Mouse (Mus musculus) stomach, embryonic 14.5 days (tissue): ENCODE data around the gene Sigirr. TPM values are rescaled to one million over a fixed set of nuclear protein-coding genes. Genes with fewer than 3 reads are reported as not detected.
A peak's percentile ranks its signal among the peaks of the same experiment; 100 is the strongest.

ENCODE experiments used
- ATAC-seq: fragments of 200-750 bp; cut with Nextera tagmentation; 2 replicates; pipeline ENCODE4 v1.8.0; 2017; ENCODE audit warnings: low read depth, moderate TSS enrichment; ENCODE audit not compliant: insufficient number of reproducible peaks, insufficient read depth, low FRiP score
- H3K27ac ChIP-seq: fragments of 300-500 bp; sonication (generic); 2 replicates; pipeline ENCODE4 v1.5.1; 2014; ENCODE audit warnings: mild to moderate bottlenecking, low read length, moderate library complexity, mixed read lengths
- H3K27me3 ChIP-seq: fragments of 300-500 bp; sonication (generic); 2 replicates; pipeline ENCODE4 v1.6.1; 2014; ENCODE audit warnings: low read length, control low read depth, mixed read lengths; ENCODE audit not compliant: control insufficient read depth, insufficient read depth
- H3K36me3 ChIP-seq: fragments of 300-500 bp; sonication (generic); 2 replicates; pipeline ENCODE4 v1.6.1; 2014; ENCODE audit warnings: mild to moderate bottlenecking, control low read depth, low read length, moderate library complexity, mixed read lengths; ENCODE audit not compliant: control insufficient read depth, insufficient read depth
- H3K4me1 ChIP-seq: fragments of 300-500 bp; sonication (generic); 2 replicates; pipeline ENCODE4 v1.6.1; 2014; ENCODE audit warnings: low read length, control low read depth, mixed read lengths; ENCODE audit not compliant: control insufficient read depth, insufficient read depth
- H3K4me2 ChIP-seq: fragments of 300-500 bp; sonication (generic); replicated peaks from 2 replicates; pipeline ENCODE4 v1.6.1; 2014; ENCODE audit warnings: low read depth, low read length, control low read depth
- H3K4me3 ChIP-seq: fragments of 300-500 bp; sonication (generic); 2 replicates; pipeline ENCODE4 v1.5.1; 2014; ENCODE audit warnings: low read depth, low read length, control low read depth
- H3K9ac ChIP-seq: fragments of 300-500 bp; sonication (generic); replicated peaks from 2 replicates; pipeline ENCODE4 v1.6.1; 2014; ENCODE audit warnings: low read depth, mild to moderate bottlenecking, control low read depth, low read length, moderate library complexity, mixed read lengths
- H3K9me3 ChIP-seq: fragments of 300-500 bp; sonication (generic); 2 replicates; pipeline ENCODE4 v1.6.1; 2016; ENCODE audit warnings: low read depth, low read length, control low read depth; ENCODE audit not compliant: control insufficient read depth
- WGBS: fragments of 180-500 bp; shearing (Covaris S2); extraction: QIAGEN DNeasy Blood & Tissue Kit; methylation state at CpG from one replicate; pipeline ENCODE4 v1.1.7; 2014; 5-methylcytosine and 5-hydroxymethylcytosine counted together
- polyA plus RNA-seq: library from polyadenylated mRNA; unstranded; fragments of >200 nt; fragmentation: Nextera tagmentation; extraction: Ambion mirVana; gene quantifications from 2 replicates; pipeline ENCODE4 v1.2.1, GENCODE M21; 2014

The Sigirr gene
- polyA plus RNA-seq, 1 experiment from 2014 or later, result 7.1 TPM

GRCm38 (mm10) chr7:141052421-141052820, 48.0 kb downstream of the Sigirr start:
- Histone ChIP-seq H3K4me3 (no peak overlapping the region), H3K36me3 (no peaks in the 10 kb centered on the region), H3K9me3 (no peaks in the 10 kb centered on the region), H3K4me1 (peaks cover 8% of the 10 kb centered on the region), H3K27me3 (no peaks in the 10 kb centered on the region), H3K27ac (no peak overlapping the region), H3K9ac (no peak overlapping the region), H3K4me2 (no peak overlapping the region)
- ATAC-seq, result no peak
- WGBS, result 65% methylated on average over 2 of the region's 2 CpGs

DNA sequence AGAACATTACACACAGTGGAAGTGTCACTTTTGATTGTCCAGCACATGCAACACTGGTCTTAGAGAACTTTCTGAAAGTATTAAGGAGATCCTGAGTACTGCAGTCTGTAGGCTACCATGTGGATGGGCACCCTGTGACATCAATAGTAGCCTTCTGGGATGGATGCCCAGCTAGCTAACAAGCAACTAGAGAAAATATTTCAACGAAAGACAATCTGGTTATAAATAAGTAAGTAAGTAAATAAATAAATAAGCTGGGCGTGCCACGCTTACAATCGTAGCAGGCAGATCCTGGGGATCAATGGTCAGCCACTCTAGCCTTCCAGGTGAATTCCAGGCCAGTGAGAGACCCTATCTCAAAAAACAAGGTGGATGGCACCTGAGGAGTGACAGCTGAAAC, 48.4 kb downstream of the Sigirr start:
- no peaks in the 10 kb centered on the region for H3K27me3 ChIP-seq
- no peak overlapping the region for H3K4me2 ChIP-seq
- no peak overlapping the region for H3K27ac ChIP-seq
- ATAC-seq, result no peak
- peaks cover 12% of the 10 kb centered on the region for H3K4me1 ChIP-seq
- H3K9me3 ChIP-seq, result no peaks in the 10 kb centered on the region
- H3K4me3 ChIP-seq, result no peak overlapping the region
- H3K9ac ChIP-seq, result no peak overlapping the region
- 86% methylated on average over 4 of the region's 4 CpGs for WGBS
- H3K36me3 ChIP-seq, result no peaks in the 10 kb centered on the region

- no peaks in the 10 kb centered on the region for H3K9me3 ChIP-seq
- ATAC-seq, result no peak
Observed at GRCm38 (mm10) chr7:141051060-141051685, 49.2 kb downstream of the Sigirr start.

GRCm38 (mm10) chr7:141049326-141049725, 51.0 kb downstream of the Sigirr start:
- peaks cover 16% of the 10 kb centered on the region for H3K4me1 ChIP-seq
- no peaks in the 10 kb centered on the region for H3K9me3 ChIP-seq
- no peak overlapping the region for H3K9ac ChIP-seq
- H3K4me3 ChIP-seq, result no peak overlapping the region
- WGBS, result 71% methylated on average over 2 of the region's 2 CpGs
- H3K27ac ChIP-seq, result no peak overlapping the region
- no peak for ATAC-seq
- H3K4me2 ChIP-seq, result no peak overlapping the region
- no peaks in the 10 kb centered on the region for H3K27me3 ChIP-seq
- no peaks in the 10 kb centered on the region for H3K36me3 ChIP-seq

More at GRCm38 (mm10) chr7:141051060-141051685, 49.2 kb downstream of the Sigirr start:
- Histone ChIP-seq H3K27ac (no peak overlapping the region), H3K4me2 (no peak overlapping the region), H3K27me3 (no peaks in the 10 kb centered on the region), H3K4me3 (no peak overlapping the region), H3K36me3 (no peaks in the 10 kb centered on the region), H3K4me1 (peaks cover 16% of the 10 kb centered on the region), H3K9ac (no peak overlapping the region)
- 60% methylated on average over 17 of the region's 17 CpGs for WGBS

GRCm38 (mm10) chr7:141048226-141049218, 51.9 kb downstream of the Sigirr start:
- H3K9ac ChIP-seq, result no peak overlapping the region; the same call in 1 of the 2 replicates
- ATAC-seq, result peak; percentile 83
- no peaks in the 10 kb centered on the region for H3K36me3 ChIP-seq
- H3K4me1 ChIP-seq, result peaks cover 18% of the 10 kb centered on the region
- H3K9me3 ChIP-seq, result no peaks in the 10 kb centered on the region
- H3K27me3 ChIP-seq, result no peaks in the 10 kb centered on the region
- WGBS, result 8% methylated on average over 21 of the region's 21 CpGs
- peak overlapping the region; percentile 82 for H3K4me2 ChIP-seq
- peak overlapping the region; percentile 92 for H3K27ac ChIP-seq
- peak overlapping the region; percentile 26 for H3K4me3 ChIP-seq

- peaks cover 25% of the 10 kb centered on the region for H3K4me1 ChIP-seq
- peak overlapping the region; percentile 26 for H3K4me3 ChIP-seq
- H3K4me2 ChIP-seq, result peak overlapping the region; percentile 82
- H3K9me3 ChIP-seq, result no peaks in the 10 kb centered on the region
- peak overlapping the region; percentile 92 for H3K27ac ChIP-seq
- H3K36me3 ChIP-seq, result no peaks in the 10 kb centered on the region
- ATAC-seq, result peak; percentile 88
- H3K9ac ChIP-seq, result no peak overlapping the region; the same call in 1 of the 2 replicates
- WGBS, result 9% methylated on average over 15 of the region's 19 CpGs
- H3K27me3 ChIP-seq, result no peaks in the 10 kb centered on the region
Observed at GRCm38 (mm10) chr7:141047581-141048225, 52.7 kb downstream of the Sigirr start.

DNA sequence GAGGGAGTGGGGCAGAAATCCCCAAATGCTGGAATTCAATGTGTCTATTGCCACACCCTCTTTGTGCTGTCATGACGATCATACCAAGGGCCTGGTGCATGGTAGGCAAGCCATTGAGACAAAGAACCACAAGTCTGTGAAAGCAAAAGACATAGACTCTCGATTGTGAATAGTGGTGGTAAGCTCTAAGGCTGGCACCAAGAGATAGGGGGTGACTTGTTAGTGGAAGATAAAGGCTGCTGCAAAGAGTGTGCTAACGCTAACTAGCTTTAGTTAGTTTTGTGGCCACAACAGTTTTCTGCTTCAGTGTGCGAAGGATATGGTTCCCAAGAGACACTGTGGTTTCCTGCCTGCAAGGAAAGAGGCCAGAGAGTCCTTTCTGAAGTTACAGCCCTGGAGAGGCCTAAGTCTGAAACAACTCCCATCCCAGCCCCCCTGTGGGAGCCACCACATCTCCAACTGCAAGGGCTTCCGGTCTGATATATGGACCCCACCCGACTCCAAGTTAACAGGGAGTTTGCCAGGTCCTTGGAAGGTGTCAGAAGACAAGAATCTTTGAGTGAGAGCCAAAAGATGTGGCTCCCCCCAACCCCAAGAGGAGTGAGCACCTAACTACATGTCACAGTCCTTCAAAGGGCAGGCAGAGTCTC, 53.3 kb downstream of the Sigirr start:
- H3K9me3 ChIP-seq, result no peaks in the 10 kb centered on the region
- H3K27me3 ChIP-seq, result no peaks in the 10 kb centered on the region
- no peak for ATAC-seq
- H3K36me3 ChIP-seq, result no peaks in the 10 kb centered on the region
- H3K27ac ChIP-seq, result peak overlapping the region; percentile 68; the same call in 1 of the 2 replicates
- no peak overlapping the region for H3K4me3 ChIP-seq
- H3K4me2 ChIP-seq, result no peak overlapping the region; the same call in 1 of the 2 replicates
- peaks cover 29% of the 10 kb centered on the region for H3K4me1 ChIP-seq
- no peak overlapping the region for H3K9ac ChIP-seq
- 61% methylated on average over 6 of the region's 6 CpGs for WGBS

GRCm38 (mm10) chr7:141042539-141042938, 57.8 kb downstream of the Sigirr start:
- peaks cover 31% of the 10 kb centered on the region for H3K4me1 ChIP-seq
- peak; percentile 44 for ATAC-seq
- no peak overlapping the region for H3K9ac ChIP-seq
- no peaks in the 10 kb centered on the region for H3K36me3 ChIP-seq
- no peaks in the 10 kb centered on the region for H3K9me3 ChIP-seq
- 35% methylated on average over 4 of the region's 4 CpGs for WGBS
- no peak overlapping the region for H3K4me2 ChIP-seq
- H3K27me3 ChIP-seq, result no peaks in the 10 kb centered on the region
- H3K27ac ChIP-seq, result peak overlapping the region; percentile 87
- no peak overlapping the region for H3K4me3 ChIP-seq
